Mouse (Mus musculus) midbrain, embryonic 10.5 days (tissue): ENCODE measurements around the gene Ttc27. TPM values are rescaled to one million over a fixed set of nuclear protein-coding genes. Genes with fewer than 3 reads are reported as not detected.

Experiments
- DNase-seq: peaks from one replicate; pipeline ENCODE4 v3.0.0-alpha.2; 2017; ENCODE audit warnings: low spot score
- H3K27ac ChIP-seq: fragments of 300-500 bp; sonication (generic); replicated peaks from 2 replicates; pipeline ENCODE4 v1.5.1; 2016; ENCODE audit warnings: mild to moderate bottlenecking
- H3K27me3 ChIP-seq: fragments of 300-500 bp; sonication (generic); 2 replicates; pipeline ENCODE4 v1.6.1; 2016; ENCODE audit warnings: low read depth, mild to moderate bottlenecking; ENCODE audit not compliant: poor library complexity, severe bottlenecking
- H3K36me3 ChIP-seq: fragments of 300-500 bp; sonication (generic); 2 replicates; pipeline ENCODE4 v1.6.1; 2016; ENCODE audit warnings: mild to moderate bottlenecking, moderate library complexity
- H3K4me1 ChIP-seq: fragments of 300-500 bp; sonication (generic); 2 replicates; pipeline ENCODE4 v1.6.1; 2016
- H3K4me3 ChIP-seq: fragments of 300-500 bp; sonication (generic); 2 replicates; pipeline ENCODE4 v1.5.1; 2016; ENCODE audit warnings: mild to moderate bottlenecking, moderate library complexity
- H3K9me3 ChIP-seq: fragments of 300-500 bp; sonication (generic); replicated peaks from 2 replicates; pipeline ENCODE4 v1.6.1; 2016; ENCODE audit warnings: mild to moderate bottlenecking
- WGBS: fragments of 180-500 bp; shearing (Covaris S2); methylation state at CpG from one replicate; pipeline ENCODE4 v1.1.7; 2016; 5-methylcytosine and 5-hydroxymethylcytosine counted together
- polyA plus RNA-seq: library from polyadenylated mRNA; unstranded; fragments of >200 nt; fragmentation: Nextera tagmentation; extraction: Ambion mirVana; gene quantifications from 2 replicates; pipeline ENCODE4 v1.2.1, GENCODE M21; 2016

The Ttc27 gene
- polyA plus RNA-seq, 1 experiment from 2014 or later: 28.5 TPM

DNA sequence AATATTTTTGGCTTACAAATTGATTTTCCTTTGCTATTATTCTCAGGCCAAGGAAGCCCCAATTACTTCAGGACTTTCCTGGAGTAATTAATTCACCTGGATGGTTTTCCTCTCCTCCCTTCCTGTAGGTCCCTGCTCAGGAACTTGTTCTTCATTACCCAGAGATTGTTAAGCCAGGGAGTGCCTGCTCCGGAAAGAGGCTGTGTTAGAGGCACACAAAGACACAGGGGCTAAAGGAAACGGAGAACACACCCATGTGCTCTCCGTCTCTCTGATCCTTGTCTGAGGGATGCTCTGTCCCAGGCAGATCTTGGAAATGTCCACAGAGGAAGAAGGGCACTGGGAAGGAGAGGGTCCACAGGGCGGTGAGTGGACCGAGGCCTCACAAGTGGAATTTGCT is 158.2 kb downstream of the Ttc27 start:
- Histone ChIP-seq H3K36me3 (no peaks in the 10 kb centered on the region), H3K27me3 (no peaks in the 10 kb centered on the region), H3K9me3 (no peaks in the 10 kb centered on the region), H3K4me3 (no peak overlapping the region), H3K27ac (no peak overlapping the region), H3K4me1 (peaks cover 2% of the 10 kb centered on the region; the same call in 1 of the 2 replicates)
- no peak for DNase-seq
- WGBS: 90% methylated on average over 5 of the region's 5 CpGs

DNA sequence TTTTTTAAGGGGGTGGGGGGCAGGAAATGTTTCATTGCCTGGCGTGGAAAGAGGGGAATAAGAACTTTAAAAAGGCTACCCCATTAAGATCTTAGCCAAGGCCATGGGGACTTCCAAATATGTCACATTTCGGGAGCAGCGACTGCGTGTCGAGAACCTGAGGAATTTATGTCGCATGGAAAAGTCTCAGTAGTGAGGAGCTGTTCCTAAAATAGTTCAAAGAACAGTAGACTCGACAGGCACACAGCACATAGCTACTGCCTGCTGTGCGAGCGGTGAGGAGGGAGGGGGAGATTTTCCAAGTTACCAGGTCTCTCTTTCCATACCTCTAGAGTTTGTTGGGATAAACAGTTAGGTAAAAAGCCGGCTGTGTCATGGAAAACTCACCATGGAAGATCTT is 159.4 kb downstream of the Ttc27 start:
- no peak overlapping the region for H3K27ac ChIP-seq
- no peaks in the 10 kb centered on the region for H3K9me3 ChIP-seq
- no peaks in the 10 kb centered on the region for H3K27me3 ChIP-seq
- no peak overlapping the region for H3K4me3 ChIP-seq
- no peaks in the 10 kb centered on the region for H3K36me3 ChIP-seq
- 75% methylated on average over 10 of the region's 10 CpGs for WGBS
- no peaks in the 10 kb centered on the region for H3K4me1 ChIP-seq
- DNase-seq: no peak

DNA sequence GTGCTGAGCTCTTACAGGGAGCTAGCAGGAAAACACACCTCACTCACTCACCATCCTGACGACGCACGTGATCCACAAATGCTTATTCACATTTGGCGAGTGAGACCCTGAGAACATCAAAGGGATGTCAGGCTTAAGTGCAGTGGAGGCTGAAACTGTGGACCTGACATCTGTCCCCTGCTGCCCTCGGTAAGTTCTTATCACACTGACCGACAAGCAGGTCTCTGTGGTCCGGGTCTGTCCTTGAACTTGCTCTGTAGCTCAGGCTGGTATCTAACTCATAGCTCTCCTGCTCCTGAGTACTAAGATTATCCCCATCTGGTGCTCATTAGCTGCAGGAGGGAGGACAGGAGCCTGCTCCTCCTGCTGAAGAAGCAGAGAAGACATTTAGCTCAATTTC is 162.2 kb downstream of the Ttc27 start:
- WGBS: 74% methylated on average over 7 of the region's 7 CpGs
- Histone ChIP-seq H3K4me1 (no peaks in the 10 kb centered on the region), H3K4me3 (no peak overlapping the region), H3K9me3 (no peaks in the 10 kb centered on the region), H3K36me3 (no peaks in the 10 kb centered on the region), H3K27ac (0 out of 2 replicates have a peak overlapping the region, but pooled peaks have one; percentile 23), H3K27me3 (no peaks in the 10 kb centered on the region)
- DNase-seq: no peak

DNA sequence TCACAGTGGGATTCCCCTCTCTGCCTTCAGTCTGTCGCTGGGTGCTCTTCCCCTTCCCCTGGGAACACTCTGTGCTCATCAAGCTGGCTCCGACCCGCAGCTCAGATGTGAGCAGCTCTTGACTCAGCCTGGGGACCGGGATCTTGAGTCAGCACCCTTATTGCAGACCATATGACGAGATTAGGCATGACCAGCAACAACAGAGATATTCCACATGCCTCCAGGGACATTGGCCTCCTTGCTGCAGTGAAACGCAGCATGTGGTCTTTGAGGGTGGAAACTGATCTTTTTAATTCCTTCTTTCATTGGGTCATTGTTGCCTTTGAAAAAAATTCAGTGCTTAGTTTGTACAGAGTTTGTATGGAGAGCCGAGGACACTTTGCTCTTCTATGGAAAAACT is 169.5 kb downstream of the Ttc27 start:
- H3K36me3 ChIP-seq: no peaks in the 10 kb centered on the region
- no peak overlapping the region for H3K4me3 ChIP-seq
- H3K4me1 ChIP-seq: 0 out of 2 replicates have a peak, but pooled peaks cover 3% of the 10 kb centered on the region
- H3K9me3 ChIP-seq: no peaks in the 10 kb centered on the region
- no peak overlapping the region for H3K27ac ChIP-seq
- no peak for DNase-seq
- no peaks in the 10 kb centered on the region for H3K27me3 ChIP-seq
- 65% methylated on average over 7 of the region's 7 CpGs for WGBS

GRCm38 (mm10) chr17:74888836-74889534 is 171.5 kb downstream of the Ttc27 start:
- no peaks in the 10 kb centered on the region for H3K9me3 ChIP-seq
- WGBS: 82% methylated on average over 11 of the region's 11 CpGs
- H3K4me3 ChIP-seq: no peak overlapping the region
- no peaks in the 10 kb centered on the region for H3K27me3 ChIP-seq
- H3K36me3 ChIP-seq: no peaks in the 10 kb centered on the region
- no peak for DNase-seq
- no peak overlapping the region for H3K27ac ChIP-seq
- 0 out of 2 replicates have a peak, but pooled peaks cover 3% of the 10 kb centered on the region for H3K4me1 ChIP-seq

- no peaks in the 10 kb centered on the region for H3K27me3 ChIP-seq
- H3K9me3 ChIP-seq: no peaks in the 10 kb centered on the region
- H3K4me1 ChIP-seq: 0 out of 2 replicates have a peak, but pooled peaks cover 3% of the 10 kb centered on the region
- no peak overlapping the region for H3K27ac ChIP-seq
- WGBS: 93% methylated on average over 11 of the region's 11 CpGs
- no peak for DNase-seq
- H3K36me3 ChIP-seq: no peaks in the 10 kb centered on the region
- H3K4me3 ChIP-seq: no peak overlapping the region
These were observed 172.1 kb downstream of the Ttc27 start for GRCm38 (mm10) chr17:74889535-74890117.

DNA sequence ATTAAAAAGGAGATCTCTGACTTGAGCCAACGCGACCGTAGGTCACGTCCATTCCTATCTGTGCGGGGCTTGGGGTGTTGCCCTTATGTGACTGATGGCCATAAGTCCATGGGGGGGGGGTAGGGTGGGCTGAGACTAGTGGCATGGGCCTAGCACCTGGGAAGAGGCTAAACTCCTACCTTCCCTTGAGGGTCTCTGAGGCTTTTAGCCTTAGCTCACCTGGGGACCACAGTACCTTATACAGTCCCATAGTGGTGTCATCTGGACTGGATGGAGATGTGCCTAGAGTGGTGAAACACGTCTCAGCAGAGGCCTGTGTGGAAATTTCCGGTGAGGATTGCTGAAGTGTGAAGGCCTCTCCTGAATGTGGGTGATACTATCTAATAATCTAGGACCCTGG is 184.9 kb downstream of the Ttc27 start:
- peaks cover 11% of the 10 kb centered on the region for H3K4me1 ChIP-seq
- no peak overlapping the region for H3K4me3 ChIP-seq
- no peaks in the 10 kb centered on the region for H3K27me3 ChIP-seq
- peaks cover 8% of the 10 kb centered on the region for H3K9me3 ChIP-seq
- H3K36me3 ChIP-seq: no peaks in the 10 kb centered on the region
- DNase-seq: peak; percentile 0
- WGBS: 94% methylated on average over 7 of the region's 7 CpGs
- no peak overlapping the region for H3K27ac ChIP-seq

DNA sequence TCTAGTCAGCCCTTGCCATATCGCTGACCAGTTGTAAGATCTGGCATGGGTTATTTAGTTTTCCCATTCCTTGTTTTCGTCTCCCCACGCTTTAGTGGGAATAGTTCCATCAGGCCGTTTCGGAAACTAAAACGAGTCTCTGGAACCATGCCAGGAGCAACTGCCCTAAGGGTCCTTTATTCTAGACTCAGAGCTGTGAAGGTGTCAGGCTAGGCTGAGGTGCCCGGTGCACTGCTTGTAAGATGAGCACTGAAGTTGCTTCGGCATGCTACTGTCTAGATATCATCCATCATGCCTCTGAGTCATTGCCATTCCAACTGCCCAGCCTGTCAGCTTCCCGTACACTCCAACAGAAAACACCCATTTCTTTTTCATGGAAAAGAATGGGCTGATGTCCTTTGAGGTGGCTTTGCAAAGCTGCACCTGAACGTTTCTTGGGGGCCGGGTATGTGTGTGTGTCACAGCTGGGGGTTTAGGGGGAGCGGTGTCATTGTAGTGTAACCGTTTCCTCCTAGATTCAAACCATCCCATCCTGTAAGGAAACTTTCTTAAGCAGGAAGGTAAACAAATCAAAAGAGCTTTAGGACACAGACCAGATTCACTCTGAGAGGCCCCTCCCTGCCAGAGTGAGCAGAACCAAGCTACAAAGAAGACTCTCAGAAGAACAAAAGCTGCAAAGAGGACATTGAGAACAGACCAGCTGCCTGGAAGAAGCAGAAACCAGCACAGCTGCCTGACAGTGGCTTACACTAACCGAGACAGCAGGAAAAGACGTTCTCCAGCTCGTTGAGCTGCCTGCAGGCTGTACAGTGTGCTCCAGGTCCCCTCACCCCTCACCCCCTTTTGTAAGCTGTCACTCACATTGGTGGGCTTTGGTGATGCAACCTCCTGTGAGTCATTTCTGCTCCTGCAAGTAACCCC is 186.1 kb downstream of the Ttc27 start:
- H3K27ac ChIP-seq: peak overlapping the region; percentile 25; the same call in 1 of the 2 replicates
- peak; percentile 10 for DNase-seq

GRCm38 (mm10) chr17:74904332-74904687 is 186.8 kb downstream of the Ttc27 start:
- Histone ChIP-seq H3K36me3 (no peaks in the 10 kb centered on the region), H3K27ac (peak overlapping the region; percentile 25; the same call in 1 of the 2 replicates), H3K27me3 (no peaks in the 10 kb centered on the region), H3K9me3 (peaks cover 8% of the 10 kb centered on the region), H3K4me3 (no peak overlapping the region), H3K4me1 (peaks cover 11% of the 10 kb centered on the region)
- WGBS: 86% methylated on average over 1 of the region's 1 CpGs
- no peak for DNase-seq

More for the DNA sequence above, 186.1 kb downstream of the Ttc27 start:
- Histone ChIP-seq H3K4me3 (no peak overlapping the region), H3K9me3 (peaks cover 8% of the 10 kb centered on the region), H3K36me3 (no peaks in the 10 kb centered on the region), H3K4me1 (peaks cover 11% of the 10 kb centered on the region), H3K27me3 (no peaks in the 10 kb centered on the region)
- 78% methylated on average over 16 of the region's 16 CpGs for WGBS

GRCm38 (mm10) chr17:74904956-74905355 is 187.4 kb downstream of the Ttc27 start:
- no peak for DNase-seq
- no peak overlapping the region for H3K4me3 ChIP-seq
- H3K36me3 ChIP-seq: no peaks in the 10 kb centered on the region
- H3K9me3 ChIP-seq: peaks cover 8% of the 10 kb centered on the region
- H3K4me1 ChIP-seq: peaks cover 11% of the 10 kb centered on the region
- 90% methylated on average over 3 of the region's 3 CpGs for WGBS
- no peaks in the 10 kb centered on the region for H3K27me3 ChIP-seq
- no peak overlapping the region for H3K27ac ChIP-seq

- no peak overlapping the region for H3K4me3 ChIP-seq
- no peak overlapping the region for H3K27ac ChIP-seq
- WGBS: 84% methylated on average over 2 of the region's 2 CpGs
- no peak for DNase-seq
- no peaks in the 10 kb centered on the region for H3K36me3 ChIP-seq
- H3K9me3 ChIP-seq: peaks cover 11% of the 10 kb centered on the region
- no peaks in the 10 kb centered on the region for H3K27me3 ChIP-seq
- no peaks in the 10 kb centered on the region for H3K4me1 ChIP-seq
These were observed 195.5 kb downstream of the Ttc27 start for GRCm38 (mm10) chr17:74912995-74913394.
